Mouse (Mus musculus): ENCODE data around the gene B230118H07Rik.

Gene B230118H07Rik

DNA sequence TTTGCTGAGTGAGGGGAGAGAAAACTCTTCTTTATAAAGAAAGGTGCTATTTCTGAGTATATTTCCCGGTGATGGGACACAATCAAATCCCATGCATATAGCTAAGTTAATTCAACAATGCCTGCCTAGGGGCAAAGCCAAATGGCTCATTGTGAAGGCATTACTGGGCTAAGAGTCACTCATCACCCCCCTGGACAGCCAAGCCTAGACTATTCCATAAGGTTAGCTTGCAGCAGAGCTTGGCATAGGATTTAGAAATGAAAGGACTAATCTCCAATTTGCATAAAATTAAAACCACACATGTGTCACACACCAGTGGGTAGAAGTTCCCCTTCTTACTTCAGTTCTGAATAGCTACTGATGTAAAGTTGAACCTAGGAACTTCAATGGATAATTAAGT, 128.8 kb downstream of the B230118H07Rik start:
- no peak for DNase-seq (ENCODE audit: low spot score in 2 of 2)

GRCm38 (mm10) chr2:101519928-101520327, 129.4 kb downstream of the B230118H07Rik start:
- no peak for DNase-seq (ENCODE audit: low spot score in 2 of 2)

Data from frontal cortex, postnatal 10 days (tissue).